Mouse (Mus musculus): Measurements from ENCODE around the gene Entpd1. TPM values are rescaled to one million over a fixed set of nuclear protein-coding genes. Genes with fewer than 3 reads are reported as not detected.
A peak's percentile ranks its signal among the peaks of the same experiment; 100 is the strongest.

Gene Entpd1
- polyA plus RNA-seq, 1 experiment from 2014 or later, result 10.0 TPM

- H3K27ac ChIP-seq (replicated peaks), result no peak overlapping the region
- no peak overlapping the region for H3K4me3 ChIP-seq (ENCODE audit: low read depth, low read length)
- H3K4me2 ChIP-seq (replicated peaks; ENCODE audit: low read depth), result no peak overlapping the region
- WGBS, result 52% methylated on average over 6 of the region's 6 CpGs
- DNase-seq (ENCODE audit: low spot score) (no peak), ATAC-seq (ENCODE audit: low FRiP score, low TSS enrichment) (no peak)
- TF ChIP-seq EP300 (optimal IDR thresholded peaks at IDR 0.05) (no peak), CTCF (IDR thresholded peaks at IDR 0.05; ENCODE audit: low read depth) (no peak)
- H3K4me1 ChIP-seq (replicated peaks; ENCODE audit: control insufficient read depth, insufficient read depth), result no peaks in the 10 kb centered on the region
- no peaks in the 10 kb centered on the region for H3K36me3 ChIP-seq (ENCODE audit: control insufficient read depth, insufficient read depth, low read length)
- no peaks in the 10 kb centered on the region for H3K9me3 ChIP-seq (ENCODE audit: control insufficient read depth, low read length)
- no peaks in the 10 kb centered on the region for H3K27me3 ChIP-seq (ENCODE audit: control insufficient read depth, insufficient read depth, low read length)
- H3K9ac ChIP-seq (ENCODE audit: low read length), result no peak overlapping the region
Measured at GRCm38 (mm10) chr19:40646379-40646778, 34.2 kb downstream of the Entpd1 start.

DNA sequence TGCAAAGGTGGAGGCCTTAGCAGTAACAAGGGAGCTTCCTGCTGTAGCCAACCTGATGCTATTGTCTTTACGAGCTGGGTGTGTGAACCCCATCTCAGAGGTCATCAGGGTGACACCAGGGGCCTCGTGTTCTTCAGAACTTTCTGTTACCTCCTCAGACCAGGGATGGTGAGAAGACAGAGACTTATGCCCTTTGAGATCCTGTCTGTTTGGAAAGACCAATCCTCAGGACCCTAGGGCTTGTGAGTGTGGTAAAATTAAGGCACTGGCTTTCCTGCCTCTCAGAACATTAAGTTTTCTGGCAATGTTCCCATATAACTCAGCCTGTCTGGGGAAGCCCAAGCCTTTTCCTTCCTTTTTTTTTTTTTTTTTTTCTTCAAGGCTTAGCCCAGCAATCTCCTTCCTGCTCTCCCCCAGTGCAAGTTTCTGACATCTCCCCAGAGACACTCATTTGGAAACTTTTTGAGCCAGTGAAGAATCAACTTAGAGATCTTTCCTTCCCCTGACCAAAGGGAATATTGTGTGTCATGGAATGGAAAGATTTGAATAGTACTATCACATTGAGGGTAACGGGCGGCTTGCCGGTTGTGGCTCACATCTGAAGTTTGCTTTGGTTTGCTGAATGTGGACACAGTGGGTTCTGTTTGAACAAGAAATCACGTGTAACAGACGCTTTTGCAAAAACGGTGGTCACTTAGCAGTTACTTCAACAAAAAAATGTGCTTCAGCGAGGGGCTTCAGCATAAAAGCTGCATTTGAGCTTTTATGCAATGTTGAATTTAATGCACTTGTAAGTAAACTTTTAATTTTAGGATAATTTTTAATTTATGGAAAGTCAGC is 35.4 kb downstream of the Entpd1 start:
- no peak for TF ChIP-seq EP300 (optimal IDR thresholded peaks at IDR 0.05)
- TF ChIP-seq CTCF (IDR thresholded peaks at IDR 0.05; ENCODE audit: low read depth), result no peak
- Histone ChIP-seq H3K36me3 (ENCODE audit: control insufficient read depth, insufficient read depth, low read length) (no peaks in the 10 kb centered on the region), H3K4me1 (replicated peaks; ENCODE audit: control insufficient read depth, insufficient read depth) (no peaks in the 10 kb centered on the region), H3K4me2 (replicated peaks; ENCODE audit: low read depth) (no peak overlapping the region), H3K27ac (replicated peaks) (no peak overlapping the region), H3K27me3 (ENCODE audit: control insufficient read depth, insufficient read depth, low read length) (no peaks in the 10 kb centered on the region), H3K9me3 (ENCODE audit: control insufficient read depth, low read length) (no peaks in the 10 kb centered on the region), H3K4me3 (ENCODE audit: low read depth, low read length) (no peak overlapping the region), H3K9ac (ENCODE audit: low read length) (no peak overlapping the region)
- WGBS, result 34% methylated on average over 9 of the region's 9 CpGs
- no peak for DNase-seq (ENCODE audit: low spot score)
- no peak for ATAC-seq (ENCODE audit: low FRiP score, low TSS enrichment)

- Histone ChIP-seq H3K9ac (ENCODE audit: low read length) (no peak overlapping the region), H3K9me3 (ENCODE audit: control insufficient read depth, low read length) (no peaks in the 10 kb centered on the region), H3K4me2 (replicated peaks; ENCODE audit: low read depth) (no peak overlapping the region), H3K4me3 (ENCODE audit: low read depth, low read length) (no peak overlapping the region), H3K36me3 (ENCODE audit: control insufficient read depth, insufficient read depth, low read length) (no peaks in the 10 kb centered on the region), H3K27ac (replicated peaks) (no peak overlapping the region), H3K4me1 (replicated peaks; ENCODE audit: control insufficient read depth, insufficient read depth) (no peaks in the 10 kb centered on the region), H3K27me3 (ENCODE audit: control insufficient read depth, insufficient read depth, low read length) (no peaks in the 10 kb centered on the region)
- WGBS, result 60% methylated on average over 5 of the region's 5 CpGs
- TF ChIP-seq CTCF (IDR thresholded peaks at IDR 0.05; ENCODE audit: low read depth), result no peak
- no peak for TF ChIP-seq EP300 (optimal IDR thresholded peaks at IDR 0.05)
- ATAC-seq (ENCODE audit: low FRiP score, low TSS enrichment), result no peak
- no peak for DNase-seq (ENCODE audit: low spot score)
Measured at GRCm38 (mm10) chr19:40650090-40650489, 37.9 kb downstream of the Entpd1 start.

- Histone ChIP-seq H3K4me3 (ENCODE audit: low read depth, low read length) (no peak overlapping the region), H3K36me3 (ENCODE audit: control insufficient read depth, insufficient read depth, low read length) (no peaks in the 10 kb centered on the region), H3K27ac (replicated peaks) (no peak overlapping the region), H3K4me1 (replicated peaks; ENCODE audit: control insufficient read depth, insufficient read depth) (0 out of 2 replicates have a peak, but pooled peaks cover 4% of the 10 kb centered on the region), H3K9me3 (ENCODE audit: control insufficient read depth, low read length) (no peaks in the 10 kb centered on the region), H3K9ac (ENCODE audit: low read length) (no peak overlapping the region), H3K4me2 (replicated peaks; ENCODE audit: low read depth) (no peak overlapping the region), H3K27me3 (ENCODE audit: control insufficient read depth, insufficient read depth, low read length) (no peaks in the 10 kb centered on the region)
- no peak for ATAC-seq (ENCODE audit: low FRiP score, low TSS enrichment)
- WGBS, result 91% methylated on average over 5 of the region's 5 CpGs
- no peak for DNase-seq (ENCODE audit: low spot score)
- TF ChIP-seq EP300 (optimal IDR thresholded peaks at IDR 0.05) (no peak), CTCF (IDR thresholded peaks at IDR 0.05; ENCODE audit: low read depth) (no peak)
Measured at GRCm38 (mm10) chr19:40656207-40656606, 44.0 kb downstream of the Entpd1 start.

- no peak overlapping the region for H3K4me3 ChIP-seq (ENCODE audit: low read depth, low read length)
- no peak overlapping the region for H3K4me2 ChIP-seq (replicated peaks; ENCODE audit: low read depth)
- ATAC-seq (ENCODE audit: low FRiP score, low TSS enrichment) (no peak), DNase-seq (ENCODE audit: low spot score) (no peak)
- TF ChIP-seq CTCF (IDR thresholded peaks at IDR 0.05; ENCODE audit: low read depth) (no peak), EP300 (optimal IDR thresholded peaks at IDR 0.05) (no peak)
- H3K27me3 ChIP-seq (ENCODE audit: control insufficient read depth, insufficient read depth, low read length), result no peaks in the 10 kb centered on the region
- H3K27ac ChIP-seq (replicated peaks), result no peak overlapping the region
- no peak overlapping the region for H3K9ac ChIP-seq (ENCODE audit: low read length)
- 0 out of 2 replicates have a peak, but pooled peaks cover 4% of the 10 kb centered on the region for H3K4me1 ChIP-seq (replicated peaks; ENCODE audit: control insufficient read depth, insufficient read depth)
- WGBS, result 51% methylated on average over 6 of the region's 6 CpGs
- no peaks in the 10 kb centered on the region for H3K9me3 ChIP-seq (ENCODE audit: control insufficient read depth, low read length)
- H3K36me3 ChIP-seq (ENCODE audit: control insufficient read depth, insufficient read depth, low read length), result no peaks in the 10 kb centered on the region
Measured at GRCm38 (mm10) chr19:40658281-40658680, 46.1 kb downstream of the Entpd1 start.

DNA sequence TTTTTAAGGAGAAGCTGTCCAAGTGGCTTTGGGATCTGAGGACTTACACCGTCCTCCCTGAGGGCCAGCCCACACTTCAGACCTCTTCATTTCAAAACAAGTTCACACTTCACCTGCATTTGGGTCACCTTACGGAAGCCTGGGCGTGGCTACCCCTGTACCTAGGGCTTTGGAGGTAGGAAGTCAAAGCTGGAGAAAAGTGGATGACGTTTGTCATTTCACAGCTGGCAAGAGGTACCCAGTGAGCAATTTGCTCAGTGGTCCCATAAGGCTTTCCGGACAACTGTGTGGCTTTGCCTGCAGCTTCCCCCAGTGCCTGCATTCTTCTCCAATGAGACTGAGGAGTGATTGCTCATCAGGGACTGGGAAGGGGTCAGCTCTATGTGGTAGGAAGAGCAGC is 46.8 kb downstream of the Entpd1 start:
- Histone ChIP-seq H3K27ac (replicated peaks) (no peak overlapping the region), H3K9ac (ENCODE audit: low read length) (no peak overlapping the region), H3K4me1 (replicated peaks; ENCODE audit: control insufficient read depth, insufficient read depth) (0 out of 2 replicates have a peak, but pooled peaks cover 4% of the 10 kb centered on the region), H3K27me3 (ENCODE audit: control insufficient read depth, insufficient read depth, low read length) (no peaks in the 10 kb centered on the region), H3K4me2 (replicated peaks; ENCODE audit: low read depth) (peak overlapping the region; percentile 50), H3K36me3 (ENCODE audit: control insufficient read depth, insufficient read depth, low read length) (no peaks in the 10 kb centered on the region), H3K4me3 (ENCODE audit: low read depth, low read length) (no peak overlapping the region), H3K9me3 (ENCODE audit: control insufficient read depth, low read length) (no peaks in the 10 kb centered on the region)
- ATAC-seq (ENCODE audit: low FRiP score, low TSS enrichment), result no peak
- WGBS, result 40% methylated on average over 5 of the region's 5 CpGs
- DNase-seq (ENCODE audit: low spot score), result no peak
- TF ChIP-seq CTCF (IDR thresholded peaks at IDR 0.05; ENCODE audit: low read depth) (no peak), EP300 (optimal IDR thresholded peaks at IDR 0.05) (no peak)

Measured in stomach, postnatal 0 days (tissue).